Mouse (Mus musculus) c-Kit-positive CD71-negative TER-119-negative erythroid progenitor cells, embryonic 14.5 days (primary cell): ENCODE results near the gene Tnxb.
"Not testable (repeated sequence)": the region's sequence is repeated elsewhere in the genome, so short reads cannot be mapped to it uniquely, and the experiment has no call there.

Experiments
- DNase-seq: peaks from one replicate; pipeline ENCODE4 v3.0.0-alpha.2; 2013; ENCODE audit warnings: low read depth

Tnxb gene

DNA sequence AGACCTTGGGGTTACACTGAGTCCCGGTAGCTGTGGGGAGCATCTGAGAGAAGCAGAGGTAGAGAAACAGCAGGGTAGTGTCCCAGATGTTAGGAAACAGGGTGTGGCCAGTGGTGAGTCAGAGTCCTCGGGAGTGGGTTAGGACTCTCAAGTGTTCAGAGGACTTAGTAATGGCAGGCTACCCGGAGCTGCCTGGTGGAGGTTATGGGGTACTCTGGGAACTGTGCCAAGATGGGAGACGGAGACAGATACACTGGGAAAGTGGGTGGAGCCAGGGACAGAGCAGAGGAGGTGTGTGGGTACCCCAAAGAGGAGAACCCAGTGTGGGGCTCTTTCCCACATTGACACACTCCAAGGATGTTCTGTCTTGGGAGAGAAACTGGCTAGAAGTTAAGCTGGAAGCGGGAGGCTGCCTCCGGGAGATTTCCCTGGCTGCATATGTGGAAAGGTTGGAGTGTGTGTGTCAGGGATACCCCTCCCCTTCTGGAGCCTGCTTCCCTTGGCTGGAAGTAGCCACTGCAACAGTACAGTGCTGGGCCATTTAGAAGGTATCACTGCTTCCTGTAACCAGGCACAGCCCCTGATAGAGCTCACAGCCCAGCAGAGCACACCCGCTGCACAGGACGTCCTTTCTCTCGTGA, 14.0 kb downstream of the Tnxb start:
- peak; percentile 17 for DNase-seq

- peak; percentile 29 for DNase-seq
Observed at GRCm38 (mm10) chr17:34685120-34686110, 15.1 kb downstream of the Tnxb start.

DNA sequence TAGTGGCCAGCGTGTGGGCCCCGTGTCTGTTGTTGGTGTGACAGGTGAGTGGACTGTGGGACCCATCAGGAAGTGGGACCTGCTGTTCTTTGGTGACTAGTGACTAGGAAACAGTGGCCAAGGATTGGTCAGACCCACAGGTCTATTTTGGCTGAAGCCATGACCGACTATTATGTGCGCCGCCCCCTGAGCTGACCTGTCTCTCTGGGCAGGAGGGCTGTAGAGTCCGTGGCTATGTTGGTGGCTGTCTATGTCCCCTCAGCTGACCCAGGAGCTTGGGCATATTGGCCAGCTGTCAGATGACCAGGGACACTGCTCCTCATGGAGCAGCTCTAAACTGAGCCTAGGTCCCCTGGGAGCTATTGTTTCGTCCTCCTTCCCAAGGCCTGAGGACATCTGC, 18.6 kb downstream of the Tnxb start:
- DNase-seq: no peak

- DNase-seq: no peak
Observed at GRCm38 (mm10) chr17:34690458-34690857, 20.1 kb downstream of the Tnxb start.

- no peak for DNase-seq
Observed at GRCm38 (mm10) chr17:34692906-34693305, 22.6 kb downstream of the Tnxb start.

DNA sequence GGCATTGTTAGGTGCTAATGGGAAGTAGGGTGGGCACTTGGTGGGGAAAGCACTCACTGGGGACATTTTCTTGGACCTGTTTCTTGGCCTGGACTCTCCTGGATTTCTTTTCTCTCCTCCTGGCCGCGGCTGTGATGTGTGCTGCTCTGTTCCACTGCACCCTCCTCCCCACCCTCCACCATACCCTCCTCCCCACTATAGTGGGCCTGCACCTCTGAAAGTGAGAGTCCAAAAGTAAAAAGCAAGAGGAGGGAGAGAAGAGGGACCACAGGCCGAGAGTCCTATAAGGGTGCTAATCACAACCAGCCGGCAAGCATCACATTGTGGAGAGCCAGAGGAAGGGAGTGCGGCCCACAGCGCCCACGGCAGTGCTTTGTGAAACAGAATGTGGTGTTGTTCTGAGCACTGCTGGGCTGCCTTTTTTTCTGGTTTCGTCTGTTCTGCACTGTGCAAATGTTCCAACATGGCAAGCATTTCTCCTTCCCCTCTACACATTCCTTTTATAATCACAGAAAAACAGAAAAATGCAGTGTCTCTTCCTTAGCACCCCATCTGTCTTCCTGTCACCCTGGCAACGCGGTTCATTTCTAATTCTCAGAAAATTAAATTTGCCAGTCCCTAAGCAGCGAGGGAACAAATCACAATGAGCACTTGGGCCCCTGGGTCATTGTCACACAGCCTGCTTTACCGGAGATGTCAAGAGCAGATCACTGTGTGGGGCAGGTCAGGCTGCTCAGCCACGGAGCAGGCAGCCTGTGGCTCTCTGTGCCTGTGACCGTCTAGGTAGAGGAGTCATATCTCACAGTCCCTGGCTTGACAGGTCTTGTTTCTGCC, 29.5 kb downstream of the Tnxb start:
- no peak for DNase-seq

GRCm38 (mm10) chr17:34700671-34701071, 30.3 kb downstream of the Tnxb start:
- no peak for DNase-seq

DNA sequence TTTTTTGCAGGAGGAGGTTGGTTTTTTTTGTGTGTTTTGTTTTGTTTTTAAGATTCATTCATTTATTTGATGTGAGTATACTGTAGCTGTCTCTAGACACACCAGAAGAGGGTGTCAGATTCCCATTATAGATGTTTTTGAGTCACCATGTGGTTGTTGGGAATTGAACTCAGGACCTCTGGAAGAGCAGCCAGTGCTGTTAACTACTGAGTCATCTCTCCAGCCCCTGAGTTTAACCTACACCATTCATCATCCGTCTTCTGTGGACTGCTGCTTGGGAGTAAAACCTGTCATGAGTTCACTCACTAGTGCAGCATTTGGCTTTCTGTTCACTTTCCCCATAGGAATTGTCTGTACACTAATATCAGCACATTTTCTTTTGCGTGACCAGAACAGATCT, 36.1 kb downstream of the Tnxb start:
- DNase-seq: not testable (repeated sequence)

GRCm38 (mm10) chr17:34712951-34713350, 42.6 kb downstream of the Tnxb start:
- peak; percentile 22 for DNase-seq

DNA sequence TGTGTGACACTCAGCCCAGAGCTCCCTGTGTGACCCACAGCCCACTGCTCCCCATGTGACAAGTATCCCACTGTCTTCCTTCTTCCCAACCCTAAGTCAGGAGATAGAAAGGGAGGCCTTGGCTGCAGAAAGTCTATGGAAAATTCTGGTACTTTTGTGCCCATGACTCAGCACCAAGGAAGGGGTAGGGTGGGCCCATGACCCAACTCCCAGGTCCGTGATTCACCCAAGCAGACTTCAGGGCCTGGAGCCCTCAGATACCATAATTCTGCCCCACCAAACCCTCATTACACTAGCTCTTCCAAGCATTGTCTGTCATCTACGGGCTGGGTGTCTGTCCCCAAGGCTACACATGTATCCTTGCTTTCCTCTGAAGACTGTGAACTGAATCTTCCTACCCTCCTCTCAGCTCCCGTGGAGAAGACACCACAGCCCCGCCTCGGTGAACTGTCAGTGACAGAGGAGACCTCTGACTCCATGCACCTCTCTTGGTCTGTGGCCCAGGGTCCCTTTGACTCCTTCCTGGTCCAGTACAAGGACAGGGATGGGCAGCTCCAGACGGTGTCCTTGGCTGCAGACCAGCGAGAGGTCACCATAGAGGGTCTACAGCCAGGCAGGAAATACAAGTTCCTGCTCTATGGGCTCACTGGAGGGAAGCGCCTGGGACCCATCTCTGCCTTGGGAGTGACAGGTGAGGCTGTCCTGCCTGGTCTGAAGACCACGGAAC, 44.0 kb downstream of the Tnxb start:
- not testable (repeated sequence) for DNase-seq

GRCm38 (mm10) chr17:34714908-34715445, 44.6 kb downstream of the Tnxb start:
- not testable (repeated sequence) for DNase-seq

GRCm38 (mm10) chr17:34715451-34715850, 45.1 kb downstream of the Tnxb start:
- not testable (repeated sequence) for DNase-seq

- no peak for DNase-seq
Observed at GRCm38 (mm10) chr17:34716247-34716646, 45.9 kb downstream of the Tnxb start.

GRCm38 (mm10) chr17:34717401-34717800, 47.1 kb downstream of the Tnxb start:
- DNase-seq: no peak

- not testable (repeated sequence) for DNase-seq
Observed at GRCm38 (mm10) chr17:34719886-34720285, 49.6 kb downstream of the Tnxb start.

DNA sequence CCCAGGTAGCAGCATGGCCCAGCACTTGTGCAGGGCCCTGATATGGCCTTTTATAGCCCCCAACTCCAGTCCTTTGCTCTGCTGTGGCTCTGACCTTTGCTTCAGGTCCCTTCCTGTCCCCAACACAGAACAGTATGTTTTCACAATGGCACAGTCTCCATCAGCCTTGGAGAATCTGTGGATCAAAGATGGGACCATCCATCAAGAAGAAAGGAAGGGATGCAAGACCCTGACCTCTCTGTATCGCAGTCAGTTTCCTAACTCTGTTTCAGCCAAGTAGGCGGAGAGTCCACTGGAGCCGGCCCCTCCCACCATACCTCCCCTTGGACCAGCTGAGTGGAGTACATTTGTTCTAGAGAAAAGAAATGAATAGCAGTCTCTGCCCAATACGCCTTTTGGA, 51.9 kb downstream of the Tnxb start:
- DNase-seq: not testable (repeated sequence)

DNA sequence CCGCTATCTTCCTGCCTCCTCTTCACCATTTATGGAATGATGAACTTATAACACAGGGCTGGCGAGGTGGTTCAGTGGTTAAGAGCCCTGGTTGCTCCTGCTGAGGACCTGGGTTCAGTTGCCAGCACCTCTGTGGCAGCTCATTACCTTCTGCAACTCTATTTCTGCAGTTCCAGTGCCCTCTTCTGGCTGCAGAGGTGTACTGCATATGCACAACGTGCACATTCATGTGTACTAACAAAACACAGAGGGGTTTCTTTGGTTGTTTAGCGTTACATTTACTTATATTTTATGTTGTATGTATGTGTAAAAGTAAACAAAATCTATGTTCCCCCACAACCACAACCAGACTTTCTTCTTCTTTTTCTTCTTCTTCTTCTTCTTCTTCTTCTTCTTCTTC, 52.7 kb downstream of the Tnxb start:
- no peak for DNase-seq

DNA sequence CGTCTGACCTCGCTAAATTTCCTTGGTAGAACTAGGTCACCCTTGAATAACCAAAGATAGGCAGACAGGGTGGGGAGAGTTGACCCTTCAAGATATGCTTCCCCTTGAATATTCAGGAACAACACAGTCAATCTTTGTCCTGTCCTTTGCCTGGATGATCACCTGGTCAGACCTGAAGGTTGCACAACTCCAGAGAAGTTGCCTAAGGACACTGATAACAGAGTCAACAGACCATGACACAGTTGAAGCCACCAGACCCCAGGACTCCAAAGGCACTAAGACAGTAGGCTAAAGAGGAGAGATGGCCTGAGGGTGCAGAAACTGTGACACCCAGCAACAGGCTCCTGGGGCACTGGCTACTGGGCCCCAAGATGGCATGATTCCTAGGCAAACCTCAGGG, 57.6 kb downstream of the Tnxb start:
- no peak for DNase-seq

- not testable (repeated sequence) for DNase-seq
Observed at GRCm38 (mm10) chr17:34729155-34729554, 58.8 kb downstream of the Tnxb start.

DNA sequence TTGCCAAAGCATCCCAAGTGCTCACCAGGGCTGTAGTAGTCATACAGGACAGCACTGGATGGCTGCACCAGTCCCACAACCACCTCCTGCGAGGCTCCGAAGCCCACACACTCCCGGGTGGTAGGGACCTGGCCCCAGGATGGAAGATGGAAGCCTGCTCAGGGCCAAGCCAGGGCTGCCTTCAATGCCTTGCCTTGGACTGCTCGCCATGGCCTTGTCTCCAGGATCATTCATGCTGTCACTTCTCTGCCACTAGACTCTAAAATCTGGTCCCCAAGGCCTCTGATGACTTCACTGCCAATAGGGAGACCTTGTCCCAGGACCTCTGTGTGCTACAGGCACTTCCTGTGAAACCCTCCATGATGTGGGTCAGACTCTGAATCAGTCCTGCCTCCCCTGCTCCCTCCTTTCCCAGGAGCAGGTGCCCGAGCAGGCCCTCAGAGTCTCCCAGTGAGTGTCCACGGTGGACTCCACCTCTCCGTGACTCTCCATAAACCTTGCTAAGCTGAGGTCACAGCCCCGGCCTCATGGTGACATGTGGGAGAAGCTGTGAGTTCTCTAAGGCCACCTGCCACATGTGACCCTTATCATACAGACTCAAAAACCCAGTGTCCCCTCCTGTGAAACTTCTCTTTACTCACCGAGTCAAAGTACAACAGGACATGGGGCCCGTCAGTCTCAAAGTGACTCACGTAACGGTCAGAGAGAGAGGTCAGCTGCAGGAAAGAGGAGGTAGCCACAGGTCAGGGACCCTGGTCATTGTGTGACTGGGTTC, 59.6 kb downstream of the Tnxb start:
- DNase-seq: not testable (repeated sequence)
